In genomic region chr4:131046969-131047650, GRCm38 (mm10) we compare ENCODE assay signal across 17 mouse cellular contexts.
DNase-seq lines count a peak whose midpoint lies in the region; ATAC-seq lines count a peak whose summit lies in the region.
"Had no signal": no experiment of that assay in that cellular context is flagged by ENCODE, and none has a peak within 500 bp of the region (broad histone marks: within the 10 kb centered on the region; RNA-seq: fewer than 3 reads in every experiment).

No protein-coding gene starts in this region.

- intact Hi-C loops in left cerebral cortex, postnatal 25 days (cut with DNase I): no loop called here

- H3K9me3 ChIP-seq in forebrain, embryonic 10.5 days: no peaks in the 10 kb centered on the region
- H3K9me3 ChIP-seq in forebrain, embryonic 11.5 days (ENCODE audit: control insufficient read depth, low read length): no peaks in the 10 kb centered on the region
- H3K9me3 ChIP-seq in midbrain, embryonic 14.5 days (ENCODE audit: control insufficient read depth, low read length): no peaks in the 10 kb centered on the region
- H3K9me3 ChIP-seq: embryonic facial prominence, embryonic 13.5 days; kidney, embryonic 15.5 days; midbrain, embryonic 13.5 days had no signal

- H3K4me2 ChIP-seq in forebrain, embryonic 11.5 days (ENCODE audit: low read depth, low read length, severe bottlenecking): no peak overlapping the region
- H3K4me2 ChIP-seq in midbrain, embryonic 14.5 days (ENCODE audit: low read length): no peak overlapping the region
- H3K4me2 ChIP-seq: embryonic facial prominence, embryonic 13.5 days; heart, embryonic 11.5 days; kidney, embryonic 15.5 days; midbrain, embryonic 13.5 days had no signal

- no peak overlapping the region for H3K4me3 ChIP-seq in forebrain, embryonic 10.5 days
- H3K4me3 ChIP-seq in forebrain, embryonic 11.5 days (ENCODE audit: low read depth, low read length): no peak overlapping the region
- no peak overlapping the region for H3K4me3 ChIP-seq in midbrain, embryonic 14.5 days (replicated peaks; ENCODE audit: low read depth, low read length)
- H3K4me3 ChIP-seq: embryonic facial prominence, embryonic 13.5 days; kidney, embryonic 15.5 days; midbrain, embryonic 13.5 days had no signal

- H3K4me1 ChIP-seq in forebrain, embryonic 10.5 days: peaks cover 10% of the 10 kb centered on the region
- no peaks in the 10 kb centered on the region for H3K4me1 ChIP-seq in forebrain, embryonic 11.5 days (replicated peaks; ENCODE audit: control insufficient read depth, insufficient read depth, low read length)
- H3K4me1 ChIP-seq in midbrain, embryonic 14.5 days (ENCODE audit: control insufficient read depth, insufficient read depth, low read length): 0 out of 2 replicates have a peak, but pooled peaks cover 4% of the 10 kb centered on the region
- H3K4me1 ChIP-seq: kidney, embryonic 15.5 days had no signal

- no peaks in the 10 kb centered on the region for H3K36me3 ChIP-seq in forebrain, embryonic 10.5 days (replicated peaks)
- H3K36me3 ChIP-seq in forebrain, embryonic 11.5 days (ENCODE audit: control insufficient read depth, insufficient read depth, low read length): no peaks in the 10 kb centered on the region
- no peaks in the 10 kb centered on the region for H3K36me3 ChIP-seq in midbrain, embryonic 14.5 days (ENCODE audit: control insufficient read depth, insufficient read depth, low read length)
- H3K36me3 ChIP-seq: embryonic facial prominence, embryonic 13.5 days; kidney, embryonic 15.5 days; midbrain, embryonic 13.5 days had no signal

- 75% methylated on average over 12 of the region's 12 CpGs for WGBS in forebrain, embryonic 10.5 days
- 74% methylated on average over 12 of the region's 12 CpGs for WGBS in forebrain, embryonic 11.5 days
- WGBS in midbrain, embryonic 14.5 days: 71% methylated on average over 12 of the region's 12 CpGs

- H3K27me3 ChIP-seq in forebrain, embryonic 10.5 days (ENCODE audit: poor library complexity, severe bottlenecking): no peaks in the 10 kb centered on the region; the same call in 1 of the 2 replicates
- no peaks in the 10 kb centered on the region for H3K27me3 ChIP-seq in forebrain, embryonic 11.5 days (ENCODE audit: control insufficient read depth, insufficient read depth, low read length)
- no peaks in the 10 kb centered on the region for H3K27me3 ChIP-seq in midbrain, embryonic 14.5 days (ENCODE audit: control insufficient read depth, insufficient read depth, low read length)
- H3K27me3 ChIP-seq: kidney, embryonic 15.5 days had no signal

- 0 out of 2 replicates have a peak overlapping the region, but pooled peaks have one; percentile 40 for H3K27ac ChIP-seq in forebrain, embryonic 10.5 days
- H3K27ac ChIP-seq in forebrain, embryonic 11.5 days (ENCODE audit: low read depth, low read length): no peak overlapping the region
- H3K27ac ChIP-seq in midbrain, embryonic 14.5 days (replicated peaks; ENCODE audit: low read depth, low read length): no peak overlapping the region
- H3K27ac ChIP-seq: embryonic facial prominence, embryonic 13.5 days; kidney, embryonic 15.5 days; macrophage had no signal

- no peak for ATAC-seq in forebrain, embryonic 11.5 days (replicated peaks; ENCODE audit: low FRiP score)
- peak; percentile 84 for ATAC-seq in frontal cortex, adult (ENCODE audit: low TSS enrichment)
- ATAC-seq in monocyte, adult 5-6 weeks (replicated peaks; ENCODE audit: insufficient number of reproducible peaks, low FRiP score, low TSS enrichment, poor library complexity, severe bottlenecking): no peak
- no peak for ATAC-seq in midbrain, embryonic 14.5 days (ENCODE audit: low FRiP score, low TSS enrichment)

- DNase-seq in forebrain, embryonic 10.5 days (ENCODE audit: extremely low spot score, low spot score): no peak
- no peak for DNase-seq in forebrain, embryonic 11.5 days (ENCODE audit: low spot score)
- DNase-seq in brain, adult 2 months (ENCODE audit: low read depth, low spot score): peak; percentile 79
- DNase-seq in left cerebral cortex, postnatal 25 days (ENCODE audit: low spot score in 2 of 2): peak; percentile 27 to 86
- no peak for DNase-seq in lung, postnatal 25 days (ENCODE audit: low spot score)
- no peak for DNase-seq in midbrain, embryonic 14.5 days
- DNase-seq: cerebellum, postnatal 36 days; gastrocnemius, postnatal 36 days; heart, postnatal 36 days; lung, adult 2 months had no signal

- no peak overlapping the region for H3K9ac ChIP-seq in forebrain, embryonic 11.5 days (ENCODE audit: low read length)
- no peak overlapping the region for H3K9ac ChIP-seq in midbrain, embryonic 14.5 days (replicated peaks; ENCODE audit: low read length)
- H3K9ac ChIP-seq: embryonic facial prominence, embryonic 13.5 days; kidney, embryonic 15.5 days; midbrain, embryonic 13.5 days had no signal

Comparison
In these comparisons a context has a peak if more than half of its experiments do, and no peak if none do; other contexts are left out.
1. DNase-seq: peak in brain, adult 2 months (single experiment) and left cerebral cortex, postnatal 25 days (2 of 2); none in forebrain, embryonic 10.5 days (single experiment), forebrain, embryonic 11.5 days (single experiment), lung, postnatal 25 days (single experiment) and midbrain, embryonic 14.5 days (single experiment).